Mouse (Mus musculus) layer of hippocampus, postnatal 10 days (tissue): ENCODE measurements around the gene Hmgn5. TPM values are rescaled to one million over a fixed set of nuclear protein-coding genes. Genes with fewer than 3 reads are reported as not detected.

ENCODE experiments used
- DNase-seq, 2 experiments: peaks; one replicate each; pipeline ENCODE4 v3.0.0; 2021; ENCODE audit warnings: low spot score in 2 of 2
- long read RNA-seq: library from polyadenylated mRNA; stranded (forward); transcript quantifications from one replicate; pipeline ENCODE4 v2.0.0, GENCODE M21; 2023
- total RNA-seq, 2 experiments: library from RNA; stranded (reverse); gene quantifications; 2 replicates each; pipeline ENCODE4 v1.2.3; 2021

The Hmgn5 gene
- 10 to 100 TPM; 10.4 to 12.4 TPM for total RNA-seq
- long read RNA-seq, transcript Hmgn5-201 (6 exons, 1,934 nt): major isoform, 14 of 20 reads
- long read RNA-seq, partial matches to known transcripts: 0 of 20 reads
- long read RNA-seq, other reads (novel, unspliced or antisense): 6 of 20 reads

GRCm38 (mm10) chrX:109013283-109013682 is at the start of gene Hmgn5:
Gene Hmgn5 (minus strand): TSS chrX:109013404.
- peak; percentile 92 to 93 for DNase-seq

GRCm38 (mm10) chrX:109047773-109048172 is 34.6 kb upstream of the Hmgn5 start:
- DNase-seq: no peak

- no peak for DNase-seq
Measured at GRCm38 (mm10) chrX:109026224-109026623, 13.0 kb upstream of the Hmgn5 start.

GRCm38 (mm10) chrX:109020858-109021257 is 7.7 kb upstream of the Hmgn5 start:
- DNase-seq: no peak

- DNase-seq: no peak
Measured at GRCm38 (mm10) chrX:109014166-109014565, 962 bp upstream of the Hmgn5 start.

GRCm38 (mm10) chrX:109013686-109014085 is 482 bp upstream of the Hmgn5 start:
- DNase-seq: peak in 1 of 2 experiments; percentile 32

GRCm38 (mm10) chrX:109012371-109013031 is 703 bp downstream of the Hmgn5 start:
- peak; percentile 37 to 44 for DNase-seq

- DNase-seq: no peak
Measured at GRCm38 (mm10) chrX:109011611-109012185, 1.5 kb downstream of the Hmgn5 start.

- no peak for DNase-seq
Measured at GRCm38 (mm10) chrX:109001277-109001676, 11.9 kb downstream of the Hmgn5 start.

Other genes starting within 250 kb of the Hmgn5 start
- 10 to 100 TPM; 21.7 TPM for gene Brwd3, start 179.0 kb downstream of the Hmgn5 start, total RNA-seq
- 100 to 1,000 TPM; 129 to 144 TPM for gene Sh3bgrl, start 82.0 kb upstream of the Hmgn5 start, total RNA-seq
- gene Gm6377, start 183.4 kb upstream of the Hmgn5 start, total RNA-seq: not detected